In the genomic region with DNA sequence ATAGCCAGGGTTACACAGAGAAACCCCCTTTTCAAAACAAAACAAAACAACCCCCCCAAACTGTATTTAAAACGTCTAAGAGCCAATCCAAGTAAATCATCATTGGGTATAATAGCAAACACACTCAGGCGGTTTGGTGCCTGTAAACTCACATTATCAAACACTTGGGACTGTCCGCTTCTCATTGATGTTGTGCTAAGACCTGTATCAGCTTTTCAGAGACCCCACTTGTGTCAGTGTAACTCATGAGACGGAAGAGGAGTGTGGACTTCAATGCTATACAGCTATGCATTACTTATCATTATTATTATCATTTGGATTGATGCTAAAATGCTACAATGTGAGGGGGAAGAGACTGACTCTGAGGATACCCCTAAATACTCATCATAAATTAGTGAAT, we compare ENCODE assay signal across 28 mouse cellular contexts.
"Had no signal": no experiment of that assay in that cellular context is flagged by ENCODE, and none has a peak within 500 bp of the region (broad histone marks: within the 10 kb centered on the region; RNA-seq: fewer than 3 reads in every experiment).

No protein-coding gene starts in this region.

- H3K4me3 ChIP-seq: embryonic facial prominence, embryonic 10.5 days; embryonic facial prominence, embryonic 12.5 days; embryonic facial prominence, embryonic 13.5 days; embryonic facial prominence, embryonic 15.5 days; erythroblast, embryonic 14.5 days; forebrain, embryonic 10.5 days; forebrain, embryonic 12.5 days; forebrain, embryonic 13.5 days; forebrain, embryonic 15.5 days; gastrocnemius, adult 2 months; heart, adult 2 months had no signal

- H3K9ac ChIP-seq: embryonic facial prominence, embryonic 12.5 days; embryonic facial prominence, embryonic 13.5 days; embryonic facial prominence, embryonic 15.5 days; forebrain, embryonic 12.5 days; forebrain, embryonic 13.5 days; forebrain, embryonic 15.5 days; forebrain, postnatal 0 days had no signal

- H3K36me3 ChIP-seq: embryonic facial prominence, embryonic 10.5 days; embryonic facial prominence, embryonic 12.5 days; embryonic facial prominence, embryonic 13.5 days; embryonic facial prominence, embryonic 15.5 days; forebrain, embryonic 10.5 days; forebrain, embryonic 12.5 days; forebrain, embryonic 15.5 days had no signal

- H3K4me1 ChIP-seq: embryonic facial prominence, embryonic 10.5 days; embryonic facial prominence, embryonic 12.5 days; embryonic facial prominence, embryonic 13.5 days; embryonic facial prominence, embryonic 15.5 days; forebrain, embryonic 10.5 days; forebrain, embryonic 12.5 days; forebrain, embryonic 13.5 days; forebrain, embryonic 15.5 days had no signal

- H3K4me2 ChIP-seq: embryonic facial prominence, embryonic 12.5 days; embryonic facial prominence, embryonic 13.5 days; embryonic facial prominence, embryonic 15.5 days; forebrain, embryonic 12.5 days; forebrain, embryonic 13.5 days; forebrain, embryonic 15.5 days had no signal

- DNase-seq: cerebellum, adult 2 months; cerebellum, adult 8-10 months; cerebellum, adult 9-10 months; cerebellum, adult 9-11 months; cerebellum, postnatal 10 days; cerebellum, postnatal 14 days; cerebellum, postnatal 25 days; cerebellum, postnatal 36 days; embryo, embryonic 11 days; forebrain, postnatal 0 days; gastrocnemius, adult 2 months; gastrocnemius, postnatal 10 days; gastrocnemius, postnatal 14 days; gastrocnemius, postnatal 25 days; gastrocnemius, postnatal 36 days; heart, adult 18-20 months; heart, adult 2 months had no signal

- ATAC-seq: forebrain, embryonic 13.5 days; forebrain, embryonic 14.5 days; forebrain, embryonic 15.5 days; forebrain, embryonic 16.5 days; forebrain, postnatal 0 days had no signal

- H3K27ac ChIP-seq: embryonic facial prominence, embryonic 10.5 days; embryonic facial prominence, embryonic 12.5 days; embryonic facial prominence, embryonic 13.5 days; embryonic facial prominence, embryonic 15.5 days; forebrain, embryonic 10.5 days; forebrain, embryonic 12.5 days; forebrain, embryonic 13.5 days; forebrain, embryonic 15.5 days; gastrocnemius, adult 2 months; heart, adult 2 months had no signal

- H3K9me3 ChIP-seq: embryonic facial prominence, embryonic 10.5 days; embryonic facial prominence, embryonic 12.5 days; embryonic facial prominence, embryonic 13.5 days; embryonic facial prominence, embryonic 15.5 days; forebrain, embryonic 10.5 days; forebrain, embryonic 12.5 days; forebrain, embryonic 13.5 days; forebrain, embryonic 15.5 days had no signal

- H3K27me3 ChIP-seq: embryonic facial prominence, embryonic 12.5 days; embryonic facial prominence, embryonic 13.5 days; embryonic facial prominence, embryonic 15.5 days; forebrain, embryonic 12.5 days; forebrain, embryonic 13.5 days; forebrain, embryonic 15.5 days had no signal
